Mouse (Mus musculus): ENCODE data around the gene Tssk6. TPM values are rescaled to one million over a fixed set of nuclear protein-coding genes. Genes with fewer than 3 reads are reported as not detected.

Tssk6 gene
- polyA plus RNA-seq, 1 experiment from 2014 or later = 1.7 TPM

GRCm38 (mm10) chr8:69899876-69900275 lies 2.1 kb upstream of the Tssk6 start:
- Histone ChIP-seq H3K27ac (ENCODE audit: low read depth) (no peak overlapping the region), H3K36me3 (replicated peaks; ENCODE audit: insufficient read depth, low read length) (peaks cover 3% of the 10 kb centered on the region; the same call in 1 of the 2 replicates), H3K4me2 (ENCODE audit: low read depth, low read length) (0 out of 2 replicates have a peak overlapping the region, but pooled peaks have one; percentile 89), H3K27me3 (ENCODE audit: insufficient read depth, low read length) (no peaks in the 10 kb centered on the region), H3K4me3 (ENCODE audit: low read depth, low read length) (no peak overlapping the region), H3K4me1 (ENCODE audit: insufficient read depth) (peaks cover 47% of the 10 kb centered on the region), H3K9me3 (ENCODE audit: low read length) (no peaks in the 10 kb centered on the region), H3K9ac (replicated peaks) (no peak overlapping the region)
- no peak for DNase-seq
- no peak for ATAC-seq
- TF ChIP-seq CTCF (IDR thresholded peaks at IDR 0.05; ENCODE audit: low read depth) (no peak), EP300 (IDR thresholded peaks at IDR 0.05; ENCODE audit: low read depth) (no peak)
- 81% methylated on average over 2 of the region's 2 CpGs for WGBS (ENCODE audit: insufficient replicate concordance)

DNA sequence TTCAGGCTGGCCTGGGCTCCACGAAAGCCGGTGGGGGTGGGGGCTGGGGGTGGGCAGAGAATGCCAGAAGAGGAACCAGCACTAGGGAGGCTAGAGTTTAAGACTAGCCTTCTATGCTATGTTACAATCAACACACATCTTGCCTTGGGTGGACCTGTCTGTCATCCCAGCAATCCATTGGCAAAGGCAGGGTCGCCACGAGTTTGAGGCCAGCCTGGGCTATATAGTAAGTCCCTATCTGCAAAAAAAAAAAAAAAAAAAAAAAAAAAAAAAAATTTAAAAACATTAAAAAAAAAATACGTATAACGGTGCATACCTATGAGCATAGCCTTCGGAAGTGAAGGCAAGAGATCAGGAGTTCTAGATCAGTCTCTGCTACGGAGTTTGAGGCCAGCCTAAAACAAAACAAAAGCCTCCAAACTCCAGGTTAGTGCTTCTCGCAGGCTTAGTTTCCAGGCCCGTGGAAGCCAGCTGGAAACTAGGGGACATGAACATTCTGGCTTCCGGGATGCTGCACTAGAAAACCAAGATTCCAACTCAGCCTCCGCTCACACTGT lies 1.0 kb upstream of the Tssk6 start:
- H3K4me3 ChIP-seq (ENCODE audit: low read depth, low read length) = peak overlapping the region; percentile 81
- peaks cover 47% of the 10 kb centered on the region for H3K4me1 ChIP-seq (ENCODE audit: insufficient read depth)
- no peak; the same call in 1 of the 2 replicates for ATAC-seq
- H3K27ac ChIP-seq (ENCODE audit: low read depth) = peak overlapping the region; percentile 86
- H3K4me2 ChIP-seq (ENCODE audit: low read depth, low read length) = peak overlapping the region; percentile 89
- peak overlapping the region; percentile 75 for H3K9ac ChIP-seq (replicated peaks)
- H3K27me3 ChIP-seq (ENCODE audit: insufficient read depth, low read length) = no peaks in the 10 kb centered on the region
- TF ChIP-seq EP300 (IDR thresholded peaks at IDR 0.05; ENCODE audit: low read depth) (no peak), CTCF (IDR thresholded peaks at IDR 0.05; ENCODE audit: low read depth) (no peak)
- H3K9me3 ChIP-seq (ENCODE audit: low read length) = no peaks in the 10 kb centered on the region
- 9% methylated on average over 12 of the region's 12 CpGs for WGBS (ENCODE audit: insufficient replicate concordance)
- H3K36me3 ChIP-seq (replicated peaks; ENCODE audit: insufficient read depth, low read length) = peaks cover 3% of the 10 kb centered on the region; the same call in 1 of the 2 replicates
- DNase-seq = no peak

DNA sequence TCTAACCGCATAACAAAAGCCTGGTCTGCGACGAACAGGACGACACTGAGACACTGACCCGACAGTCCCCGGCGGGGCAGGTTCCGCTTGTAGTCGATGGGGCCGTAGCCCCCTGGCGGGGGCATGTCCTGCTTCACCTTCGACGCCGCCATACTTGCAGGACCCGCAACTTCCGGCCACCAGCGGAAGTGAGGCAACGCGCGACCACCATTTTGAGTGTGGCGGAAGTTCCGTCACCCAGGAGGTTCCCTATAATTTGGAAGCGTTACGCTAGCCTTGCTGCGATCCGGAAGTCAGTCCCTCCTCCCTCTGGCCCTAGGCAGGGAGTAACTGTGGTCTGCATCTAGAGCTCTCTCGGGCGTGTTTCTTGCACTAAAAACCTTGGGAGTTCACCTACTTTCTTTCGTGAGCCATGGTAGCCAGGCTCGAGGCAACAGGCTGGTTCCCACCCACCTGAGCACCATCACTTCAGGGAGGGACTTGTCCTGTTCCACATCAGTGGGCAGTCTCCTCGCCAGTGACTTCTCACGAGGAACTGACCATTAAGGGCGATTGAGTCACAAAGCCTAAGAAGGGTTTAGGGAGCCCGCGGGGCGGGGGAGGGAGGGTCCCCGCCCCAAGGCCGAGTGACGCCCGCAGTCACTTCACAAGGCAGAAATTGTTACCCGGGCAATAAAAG lies 361 bp upstream of the Tssk6 start:
- H3K4me3 ChIP-seq (ENCODE audit: low read depth, low read length) = peak overlapping the region; percentile 81
- peak; percentile 77 for TF ChIP-seq CTCF (IDR thresholded peaks at IDR 0.05; ENCODE audit: low read depth)
- TF ChIP-seq EP300 (IDR thresholded peaks at IDR 0.05; ENCODE audit: low read depth) = peak; percentile 54; the same call in 1 of the 2 replicates

DNA sequence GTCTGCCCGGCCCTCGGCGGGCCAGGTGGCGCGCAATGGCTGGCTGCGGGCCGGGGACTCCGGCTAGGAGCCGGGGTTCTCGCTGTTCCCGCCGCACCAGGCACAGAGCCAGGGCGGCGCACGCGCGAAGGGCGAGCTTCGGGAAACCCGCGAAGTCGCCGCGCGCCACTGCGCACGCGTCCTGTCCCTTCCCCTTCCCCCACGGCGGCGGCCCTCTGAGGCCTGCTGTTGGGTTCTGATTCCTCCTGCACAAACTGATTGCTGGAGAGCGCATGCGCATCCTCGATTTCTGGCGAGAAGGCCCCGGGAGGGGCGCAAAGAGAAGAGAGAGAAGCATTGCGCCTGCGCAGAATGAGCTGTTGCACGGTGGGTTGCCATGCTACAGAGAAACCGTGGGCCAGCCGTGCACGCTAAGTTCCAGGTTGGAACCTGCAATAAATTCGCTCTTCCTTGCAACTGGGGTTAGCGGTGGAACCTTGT lies 1.1 kb downstream of the Tssk6 start:
- no peaks in the 10 kb centered on the region for H3K9me3 ChIP-seq (ENCODE audit: low read length)
- H3K4me2 ChIP-seq (ENCODE audit: low read depth, low read length) = peak overlapping the region; percentile 89
- peaks cover 10% of the 10 kb centered on the region for H3K36me3 ChIP-seq (replicated peaks; ENCODE audit: insufficient read depth, low read length)
- peak overlapping the region; percentile 81 for H3K4me3 ChIP-seq (ENCODE audit: low read depth, low read length)
- H3K9ac ChIP-seq (replicated peaks) = peak overlapping the region; percentile 75
- H3K27me3 ChIP-seq (ENCODE audit: insufficient read depth, low read length) = no peaks in the 10 kb centered on the region
- peak; percentile 84 for ATAC-seq
- no peak for TF ChIP-seq CTCF (IDR thresholded peaks at IDR 0.05; ENCODE audit: low read depth)
- TF ChIP-seq EP300 (IDR thresholded peaks at IDR 0.05; ENCODE audit: low read depth) = no peak; the same call in 1 of the 2 replicates
- peak; percentile 97 for DNase-seq
- WGBS (ENCODE audit: insufficient replicate concordance) = under 1% methylated on average over 41 of the region's 45 CpGs
- peaks cover 32% of the 10 kb centered on the region for H3K4me1 ChIP-seq (ENCODE audit: insufficient read depth)
- peak overlapping the region; percentile 86 for H3K27ac ChIP-seq (ENCODE audit: low read depth)

More for the DNA sequence above, 361 bp upstream of the Tssk6 start:
- H3K36me3 ChIP-seq (replicated peaks; ENCODE audit: insufficient read depth, low read length) = peaks cover 3% of the 10 kb centered on the region; the same call in 1 of the 2 replicates
- no peaks in the 10 kb centered on the region for H3K9me3 ChIP-seq (ENCODE audit: low read length)
- peaks cover 43% of the 10 kb centered on the region for H3K4me1 ChIP-seq (ENCODE audit: insufficient read depth)
- peak; percentile 72 for ATAC-seq
- DNase-seq = peak; percentile 99
- peak overlapping the region; percentile 86 for H3K27ac ChIP-seq (ENCODE audit: low read depth)
- WGBS (ENCODE audit: insufficient replicate concordance) = 1% methylated on average over 41 of the region's 41 CpGs
- H3K9ac ChIP-seq (replicated peaks) = peak overlapping the region; percentile 75
- no peaks in the 10 kb centered on the region for H3K27me3 ChIP-seq (ENCODE audit: insufficient read depth, low read length)
- H3K4me2 ChIP-seq (ENCODE audit: low read depth, low read length) = peak overlapping the region; percentile 89

DNA sequence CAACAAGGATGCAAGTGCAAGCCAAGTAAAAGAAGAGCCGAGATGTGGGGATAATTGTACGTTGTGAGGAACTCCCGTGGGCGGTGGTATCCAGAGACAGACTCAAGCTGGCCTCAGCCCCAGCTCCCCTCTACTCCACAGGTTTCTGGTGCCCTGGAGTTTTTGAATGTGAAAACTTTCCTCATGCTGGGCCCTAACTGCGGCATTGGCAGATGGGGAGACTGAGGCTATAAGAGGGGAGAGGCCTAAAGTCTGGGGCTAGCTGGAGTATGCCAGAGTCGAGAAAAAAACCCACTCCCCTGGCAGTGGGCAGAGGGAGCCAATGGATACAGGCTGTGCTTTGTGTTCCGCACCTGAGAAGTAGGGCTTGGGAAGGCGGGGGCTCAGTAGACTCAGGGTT lies 2.1 kb downstream of the Tssk6 start:
- Histone ChIP-seq H3K9me3 (ENCODE audit: low read length) (no peaks in the 10 kb centered on the region), H3K4me2 (ENCODE audit: low read depth, low read length) (0 out of 2 replicates have a peak overlapping the region, but pooled peaks have one; percentile 89), H3K27ac (ENCODE audit: low read depth) (no peak overlapping the region), H3K9ac (replicated peaks) (no peak overlapping the region), H3K36me3 (replicated peaks; ENCODE audit: insufficient read depth, low read length) (peaks cover 14% of the 10 kb centered on the region), H3K4me3 (ENCODE audit: low read depth, low read length) (no peak overlapping the region), H3K4me1 (ENCODE audit: insufficient read depth) (peaks cover 32% of the 10 kb centered on the region), H3K27me3 (ENCODE audit: insufficient read depth, low read length) (no peaks in the 10 kb centered on the region)
- DNase-seq (no peak), ATAC-seq (no peak)
- WGBS (ENCODE audit: insufficient replicate concordance) = 78% methylated on average over 8 of the region's 8 CpGs
- TF ChIP-seq CTCF (IDR thresholded peaks at IDR 0.05; ENCODE audit: low read depth) = no peak
- TF ChIP-seq EP300 (IDR thresholded peaks at IDR 0.05; ENCODE audit: low read depth) = no peak

- no peaks in the 10 kb centered on the region for H3K27me3 ChIP-seq (ENCODE audit: insufficient read depth, low read length)
- peaks cover 33% of the 10 kb centered on the region for H3K36me3 ChIP-seq (replicated peaks; ENCODE audit: insufficient read depth, low read length)
- no peak overlapping the region for H3K4me3 ChIP-seq (ENCODE audit: low read depth, low read length)
- no peaks in the 10 kb centered on the region for H3K9me3 ChIP-seq (ENCODE audit: low read length)
- no peak overlapping the region for H3K9ac ChIP-seq (replicated peaks)
- no peak overlapping the region for H3K27ac ChIP-seq (ENCODE audit: low read depth)
- H3K4me2 ChIP-seq (ENCODE audit: low read depth, low read length) = no peak overlapping the region
- no peak for ATAC-seq
- TF ChIP-seq CTCF (IDR thresholded peaks at IDR 0.05; ENCODE audit: low read depth) (no peak), EP300 (IDR thresholded peaks at IDR 0.05; ENCODE audit: low read depth) (no peak)
- H3K4me1 ChIP-seq (ENCODE audit: insufficient read depth) = peaks cover 21% of the 10 kb centered on the region
- WGBS (ENCODE audit: insufficient replicate concordance) = 82% methylated on average over 2 of the region's 2 CpGs
- no peak for DNase-seq
Measured at GRCm38 (mm10) chr8:69906260-69906659, 4.3 kb downstream of the Tssk6 start.

All from liver, postnatal 0 days (tissue).